Mouse (Mus musculus) small intestine, adult 2 months (tissue): Measurements from ENCODE around the gene Hdgf. TPM values are rescaled to one million over a fixed set of nuclear protein-coding genes. Genes with fewer than 3 reads are reported as not detected.
A peak's percentile ranks its signal among the peaks of the same experiment; 100 is the strongest.

Experiments
- H3K27ac ChIP-seq: fragments of 200-500 bp; 2 replicates; pipeline ENCODE4 v1.5.1; 2012; ENCODE audit warnings: low read depth, low read length, control low read depth, inconsistent platforms; ENCODE audit not compliant: insufficient read depth
- H3K27me3 ChIP-seq: fragments of 200-500 bp; 2 replicates; pipeline ENCODE4 v1.6.1; 2012; ENCODE audit warnings: mild to moderate bottlenecking, moderate library complexity, low read length, inconsistent platforms; ENCODE audit not compliant: control insufficient read depth, insufficient read depth
- H3K36me3 ChIP-seq: fragments of 200-500 bp; 2 replicates; pipeline ENCODE4 v1.6.1; 2012; ENCODE audit warnings: mild to moderate bottlenecking, low read length, control low read depth, inconsistent platforms; ENCODE audit not compliant: control insufficient read depth, insufficient read depth
- H3K4me1 ChIP-seq: fragments of 200-500 bp; 2 replicates; pipeline ENCODE4 v1.6.1; 2012; ENCODE audit warnings: low read length, inconsistent platforms, mixed read lengths; ENCODE audit not compliant: control insufficient read depth, insufficient read depth, insufficient read length
- H3K4me3 ChIP-seq: fragments of 200-500 bp; 2 replicates; pipeline ENCODE4 v1.5.1; 2012; ENCODE audit warnings: low read depth, mild to moderate bottlenecking, control low read depth, inconsistent platforms, low read length, moderate library complexity
- CTCF ChIP-seq: fragments of 200-500 bp; IDR thresholded peaks from 2 replicates; pipeline ENCODE4 v1.5.1; 2012; ENCODE audit warnings: low read depth, mild to moderate bottlenecking, control low read depth, inconsistent platforms, low read length, moderate library complexity, mixed read lengths; ENCODE audit not compliant: insufficient replicate concordance, insufficient read length; ENCODE audit errors: extremely low read depth
- POLR2A ChIP-seq: fragments of 200-500 bp; IDR thresholded peaks from 2 replicates; pipeline ENCODE4 v1.6.1; 2012; ENCODE audit warnings: low read depth, mild to moderate bottlenecking, control low read depth, inconsistent platforms, low read length, moderate library complexity
- WGBS: fragments of 180-500 bp; shearing (Covaris S2); methylation state at CpG from one replicate; pipeline ENCODE4 v1.1.7; 2018; 5-methylcytosine and 5-hydroxymethylcytosine counted together
- polyA plus RNA-seq: library from polyadenylated mRNA; depleted of rRNA; stranded (reverse); fragments of >200 nt; gene quantifications from 2 replicates; pipeline ENCODE4 v1.2.3, GENCODE M21; 2012; rRNA removed

The Hdgf gene
- polyA plus RNA-seq, 1 experiment = 44.5 TPM

GRCm38 (mm10) chr3:87951946-87952345 lies 45.8 kb downstream of the Hdgf start:
- Histone ChIP-seq H3K4me1 (no peaks in the 10 kb centered on the region), H3K27me3 (peaks cover 57% of the 10 kb centered on the region), H3K27ac (no peak overlapping the region), H3K4me3 (no peak overlapping the region), H3K36me3 (no peaks in the 10 kb centered on the region)
- WGBS = 40% methylated on average over 12 of the region's 12 CpGs
- no peak for TF ChIP-seq CTCF
- TF ChIP-seq POLR2A = no peak

GRCm38 (mm10) chr3:87952440-87952839 lies 46.3 kb downstream of the Hdgf start:
- peaks cover 52% of the 10 kb centered on the region for H3K27me3 ChIP-seq
- H3K4me1 ChIP-seq = no peaks in the 10 kb centered on the region
- 28% methylated on average over 5 of the region's 5 CpGs for WGBS
- H3K27ac ChIP-seq = no peak overlapping the region
- H3K36me3 ChIP-seq = no peaks in the 10 kb centered on the region
- no peak for TF ChIP-seq POLR2A
- no peak for TF ChIP-seq CTCF
- H3K4me3 ChIP-seq = no peak overlapping the region

- H3K4me3 ChIP-seq = no peak overlapping the region
- H3K4me1 ChIP-seq = no peaks in the 10 kb centered on the region
- 82% methylated on average over 1 of the region's 1 CpGs for WGBS
- TF ChIP-seq POLR2A (no peak), CTCF (no peak)
- peaks cover 7% of the 10 kb centered on the region; the same call in 1 of the 2 replicates for H3K27me3 ChIP-seq
- no peaks in the 10 kb centered on the region for H3K36me3 ChIP-seq
- H3K27ac ChIP-seq = no peak overlapping the region
Observed at GRCm38 (mm10) chr3:87958056-87958455, 51.9 kb downstream of the Hdgf start.

- H3K4me3 ChIP-seq = no peak overlapping the region
- no peaks in the 10 kb centered on the region for H3K36me3 ChIP-seq
- no peak overlapping the region for H3K27ac ChIP-seq
- H3K4me1 ChIP-seq = no peaks in the 10 kb centered on the region
- peaks cover 5% of the 10 kb centered on the region; the same call in 1 of the 2 replicates for H3K27me3 ChIP-seq
- TF ChIP-seq CTCF (no peak), POLR2A (no peak)
- 40% methylated on average over 4 of the region's 4 CpGs for WGBS
Observed at GRCm38 (mm10) chr3:87958476-87958875, 52.4 kb downstream of the Hdgf start.

DNA sequence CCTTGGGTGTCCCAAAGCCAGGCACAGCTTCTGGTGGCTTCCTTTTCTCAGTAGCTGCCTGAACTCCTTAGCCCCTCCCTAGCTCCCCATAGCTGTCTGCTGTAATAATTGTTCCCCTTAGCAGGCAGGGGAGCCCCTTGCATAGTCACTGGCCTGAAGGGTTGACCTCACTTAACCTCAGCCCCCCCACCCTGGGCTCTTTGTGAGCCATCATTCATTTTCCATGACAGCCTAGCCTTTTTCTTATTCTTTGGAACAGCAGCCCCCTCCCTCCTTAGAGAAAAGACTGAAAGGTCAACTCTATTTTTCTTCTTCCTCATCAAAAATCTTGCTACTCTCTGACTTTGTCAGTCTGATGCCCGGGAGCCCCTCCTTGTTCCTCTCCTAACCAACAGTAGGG lies 52.8 kb downstream of the Hdgf start:
- WGBS = 66% methylated on average over 1 of the region's 1 CpGs
- no peak for TF ChIP-seq POLR2A
- TF ChIP-seq CTCF = no peak
- no peaks in the 10 kb centered on the region for H3K4me1 ChIP-seq
- no peak overlapping the region for H3K4me3 ChIP-seq
- 0 out of 2 replicates have a peak, but pooled peaks cover 3% of the 10 kb centered on the region for H3K27me3 ChIP-seq
- H3K36me3 ChIP-seq = no peaks in the 10 kb centered on the region
- no peak overlapping the region for H3K27ac ChIP-seq

DNA sequence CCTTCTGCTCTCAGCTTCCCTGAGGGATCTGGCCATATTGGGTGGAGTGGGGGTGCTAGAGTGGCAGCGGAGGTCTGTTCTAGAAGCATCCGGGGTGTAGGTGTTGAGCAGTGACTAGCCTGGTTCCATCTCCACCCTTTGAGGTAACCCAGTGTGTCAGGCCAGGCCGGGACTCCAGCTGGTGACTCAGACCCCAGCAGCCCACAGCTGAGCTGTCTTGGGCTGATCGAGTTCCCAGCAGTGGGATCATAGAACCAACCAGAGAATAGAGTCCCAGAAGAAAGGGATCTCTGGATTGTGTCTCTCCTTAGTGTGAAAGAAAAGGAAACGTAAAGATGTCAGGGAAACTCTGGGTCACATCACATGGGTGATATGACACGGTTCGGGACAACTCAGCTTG lies 53.2 kb downstream of the Hdgf start:
- 73% methylated on average over 7 of the region's 7 CpGs for WGBS
- Histone ChIP-seq H3K27ac (no peak overlapping the region), H3K4me3 (no peak overlapping the region), H3K4me1 (no peaks in the 10 kb centered on the region), H3K27me3 (0 out of 2 replicates have a peak, but pooled peaks cover 3% of the 10 kb centered on the region), H3K36me3 (no peaks in the 10 kb centered on the region)
- no peak for TF ChIP-seq CTCF
- no peak for TF ChIP-seq POLR2A

GRCm38 (mm10) chr3:87960191-87960585 lies 54.1 kb downstream of the Hdgf start:
- Histone ChIP-seq H3K27ac (no peak overlapping the region), H3K4me3 (peak overlapping the region; percentile 55), H3K4me1 (no peaks in the 10 kb centered on the region), H3K27me3 (0 out of 2 replicates have a peak, but pooled peaks cover 3% of the 10 kb centered on the region), H3K36me3 (no peaks in the 10 kb centered on the region)
- TF ChIP-seq CTCF (no peak), POLR2A (no peak)
- 20% methylated on average over 10 of the region's 10 CpGs for WGBS

GRCm38 (mm10) chr3:87960586-87961191 lies 54.6 kb downstream of the Hdgf start:
- H3K4me1 ChIP-seq = no peaks in the 10 kb centered on the region
- H3K4me3 ChIP-seq = peak overlapping the region; percentile 55
- no peak overlapping the region for H3K27ac ChIP-seq
- no peaks in the 10 kb centered on the region for H3K36me3 ChIP-seq
- TF ChIP-seq POLR2A (no peak), CTCF (peak; percentile 96)
- H3K27me3 ChIP-seq = 0 out of 2 replicates have a peak, but pooled peaks cover 3% of the 10 kb centered on the region
- under 1% methylated on average over 27 of the region's 27 CpGs for WGBS

Other genes starting within 250 kb of the Hdgf start
- 0.03 TPM in 2 replicates for gene Lrrc71, start 157.7 kb upstream of the Hdgf start, polyA plus RNA-seq
- 0.08 and 0.18 TPM in 2 replicates for gene Ntrk1, start 111.2 kb upstream of the Hdgf start, polyA plus RNA-seq
- 1.3 and 2.6 TPM in 2 replicates for gene Insrr, start 109.4 kb upstream of the Hdgf start, polyA plus RNA-seq
- 13.0 and 20.1 TPM in 2 replicates for gene Pear1, start 82.0 kb upstream of the Hdgf start, polyA plus RNA-seq
- 3.0 and 5.9 TPM in 2 replicates for gene Sh2d2a, start 59.6 kb upstream of the Hdgf start, polyA plus RNA-seq
- gene Prcc, start 20.7 kb upstream of the Hdgf start, polyA plus RNA-seq = 13.4 and 27.1 TPM in 2 replicates
- gene Mrpl24, start 13.2 kb downstream of the Hdgf start, polyA plus RNA-seq = 12.5 and 25.5 TPM in 2 replicates
- gene Isg20l2, start 24.0 kb downstream of the Hdgf start, polyA plus RNA-seq = 3.9 and 7.0 TPM in 2 replicates
- 12.5 and 17.3 TPM in 2 replicates for gene Rrnad1, start 24.4 kb downstream of the Hdgf start, polyA plus RNA-seq
- gene Crabp2, start 42.3 kb downstream of the Hdgf start, polyA plus RNA-seq = 0.10 TPM in 1 of 2 replicates, not detected in the other
- gene Nes, start 64.8 kb downstream of the Hdgf start, polyA plus RNA-seq = 2.6 and 5.0 TPM in 2 replicates
- 0.04 and 0.24 TPM in 2 replicates for gene Bcan, start 93.9 kb downstream of the Hdgf start, polyA plus RNA-seq
- gene Hapln2, start 121.3 kb downstream of the Hdgf start, polyA plus RNA-seq = not detected in 2 replicates
- 3.7 and 4.4 TPM in 2 replicates for gene Gpatch4, start 136.8 kb downstream of the Hdgf start, polyA plus RNA-seq
- 25.4 and 41.6 TPM in 2 replicates for gene Naxe, start 152.2 kb downstream of the Hdgf start, polyA plus RNA-seq
- gene Ttc24, start 172.0 kb downstream of the Hdgf start, polyA plus RNA-seq = not detected in 2 replicates
- gene Iqgap3, start 175.7 kb downstream of the Hdgf start, polyA plus RNA-seq = 7.1 and 14.6 TPM in 2 replicates
- gene Mef2d, start 236.1 kb downstream of the Hdgf start, polyA plus RNA-seq = 61.9 and 89.7 TPM in 2 replicates